Mouse (Mus musculus) ovary, postnatal 10 days (tissue): Measurements from ENCODE around the gene Cfap46.

Experiments used
- DNase-seq: peaks from one replicate; pipeline ENCODE4 v3.0.0; 2022; ENCODE audit warnings: low spot score

Cfap46 gene

DNA sequence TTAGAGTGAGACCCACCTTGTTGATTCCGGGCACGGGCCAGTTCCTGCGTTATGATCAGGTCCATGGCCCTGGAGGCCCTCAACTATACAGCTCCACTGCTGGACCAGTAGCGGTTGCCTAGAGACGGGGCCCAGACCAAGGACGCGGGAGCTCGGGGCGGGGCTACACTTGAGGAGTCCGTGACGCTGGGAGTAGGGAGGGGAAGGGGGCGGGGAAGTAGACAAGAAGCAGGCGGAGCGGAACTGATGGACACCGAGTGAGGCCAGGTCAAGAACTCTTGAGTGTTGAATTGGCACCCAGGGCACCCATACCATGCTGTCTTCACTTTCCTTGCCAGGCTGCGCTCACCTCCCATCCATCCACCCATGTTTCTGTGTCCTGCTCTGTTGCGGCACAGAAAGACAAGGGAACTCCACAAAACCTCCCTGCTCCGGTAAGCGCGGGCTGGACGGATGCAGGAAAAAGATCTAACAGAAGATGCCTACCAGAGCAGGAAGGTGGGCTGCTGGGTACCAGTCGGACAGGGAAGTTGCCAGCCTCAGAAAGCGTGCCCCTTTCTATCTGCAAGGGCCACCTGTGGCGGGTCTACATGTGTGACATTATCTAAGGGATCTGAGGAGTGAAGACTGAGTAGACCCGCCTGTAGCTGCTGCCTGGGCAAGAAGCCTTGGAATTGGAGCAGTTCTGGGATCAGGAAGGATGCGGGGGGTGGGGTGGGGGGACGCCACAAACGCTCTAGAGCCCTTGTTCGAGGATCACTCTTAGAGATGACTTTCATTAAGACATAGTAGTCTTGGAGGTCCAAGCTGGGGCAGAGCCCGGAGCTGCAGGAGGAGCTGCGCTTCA lies at the start of gene Cfap46:
Cfap46 (minus strand) TSS at position 112 of the 847 bp plus-strand sequence.
- DNase-seq = peak; percentile 33

GRCm38 (mm10) chr7:139731276-139731696 lies 47.7 kb upstream of the Cfap46 start:
- no peak for DNase-seq

- DNase-seq = no peak
Observed at GRCm38 (mm10) chr7:139727072-139727471, 43.5 kb upstream of the Cfap46 start.

DNA sequence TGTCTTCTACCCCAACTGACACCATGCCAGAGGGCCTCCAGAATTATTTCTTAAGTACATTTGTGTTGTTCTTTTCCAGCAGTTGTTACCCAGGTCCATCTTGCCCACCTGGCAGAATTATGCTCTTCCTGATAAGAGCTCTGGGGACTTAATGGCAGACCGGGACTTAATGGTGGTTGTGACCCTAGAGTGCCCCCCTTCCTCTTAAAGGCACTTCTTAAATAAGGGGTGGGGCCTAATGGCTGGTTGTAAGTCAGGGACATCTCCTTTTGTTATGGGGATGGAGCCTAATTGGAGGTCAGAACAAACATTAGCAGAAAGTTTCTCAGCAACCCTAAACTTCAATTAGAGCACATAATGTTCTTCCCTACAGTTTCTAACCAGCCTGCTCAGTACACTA lies 42.0 kb upstream of the Cfap46 start:
- no peak for DNase-seq

DNA sequence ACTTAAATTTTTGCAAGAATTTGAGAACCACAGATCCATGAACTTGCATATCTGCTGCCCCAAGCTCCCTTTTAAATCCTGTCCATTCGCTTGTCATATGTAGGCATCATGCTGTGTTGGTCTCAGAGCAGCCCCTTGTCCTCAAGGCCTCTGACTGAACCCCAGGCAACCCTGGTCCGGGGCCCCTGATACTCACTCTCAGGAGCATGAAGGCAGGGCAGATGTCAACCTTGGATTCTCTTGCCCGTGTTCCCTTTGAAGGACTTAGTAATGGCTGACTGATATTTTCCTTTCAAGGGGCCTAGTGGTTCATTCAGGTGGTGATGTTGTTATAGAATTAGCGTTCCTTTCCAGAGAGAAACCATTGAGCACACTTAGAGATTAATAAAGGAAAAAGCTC lies 40.4 kb upstream of the Cfap46 start:
- no peak for DNase-seq

GRCm38 (mm10) chr7:139721196-139721595 lies 37.6 kb upstream of the Cfap46 start:
- no peak for DNase-seq

- no peak for DNase-seq
Observed at GRCm38 (mm10) chr7:139717781-139718180, 34.2 kb upstream of the Cfap46 start.

GRCm38 (mm10) chr7:139711821-139712220 lies 28.2 kb upstream of the Cfap46 start:
- no peak for DNase-seq

- DNase-seq = no peak
Observed at GRCm38 (mm10) chr7:139706411-139707120, 22.9 kb upstream of the Cfap46 start.

DNA sequence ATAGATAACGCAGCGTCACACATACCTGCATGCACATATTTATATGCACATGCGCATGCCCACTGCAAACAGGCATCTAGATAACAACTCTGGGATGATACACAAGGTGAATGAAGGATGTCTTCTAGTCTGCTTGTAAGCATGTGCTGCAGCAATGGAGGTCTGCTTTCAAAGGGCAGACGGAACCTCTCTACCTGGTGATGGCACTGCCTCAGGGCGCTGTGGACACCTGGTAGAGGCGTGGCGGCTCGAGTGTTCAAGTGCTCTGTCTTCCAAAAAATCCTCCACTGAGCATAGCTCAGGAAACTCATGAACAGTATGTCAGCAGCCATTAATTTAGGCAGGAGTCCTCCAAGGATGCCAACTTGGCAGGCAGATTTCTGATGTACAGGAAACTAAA lies 22.2 kb upstream of the Cfap46 start:
- no peak for DNase-seq

- DNase-seq = no peak
Observed at GRCm38 (mm10) chr7:139705081-139705480, 21.5 kb upstream of the Cfap46 start.

- DNase-seq = no peak
Observed at GRCm38 (mm10) chr7:139703826-139704199, 20.2 kb upstream of the Cfap46 start.

DNA sequence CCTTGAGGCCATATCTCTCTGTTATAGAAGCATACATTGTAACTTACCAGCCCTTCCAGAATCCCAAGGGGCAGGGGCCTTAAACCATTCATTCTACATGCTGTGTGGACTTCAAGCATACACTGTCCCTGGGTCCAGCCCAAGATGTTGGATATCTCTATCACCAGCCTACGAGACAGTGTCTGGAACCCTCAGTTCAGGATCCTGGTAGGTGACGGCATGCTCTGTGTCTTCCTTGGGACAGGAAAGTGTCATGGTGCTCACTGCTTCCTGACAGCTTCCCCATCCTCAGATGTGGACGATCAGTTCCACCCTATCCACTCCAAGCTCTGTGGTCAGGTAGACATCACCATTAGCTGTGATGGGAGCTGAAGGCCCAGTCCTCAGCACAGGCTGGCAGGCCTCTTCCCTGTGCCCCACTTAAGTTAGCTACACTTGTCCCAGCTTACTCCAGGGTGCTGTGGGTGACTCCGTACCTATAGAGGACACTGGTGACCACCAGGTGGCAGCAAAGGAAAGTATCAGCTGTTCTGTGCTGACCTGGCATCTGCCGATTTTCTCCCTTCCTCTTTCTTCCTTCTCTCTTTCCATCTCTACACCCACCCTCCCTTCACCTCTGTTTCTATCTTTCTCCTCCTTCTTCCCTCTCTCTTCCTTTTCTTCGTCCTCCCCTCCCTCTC lies 19.7 kb upstream of the Cfap46 start:
- peak; percentile 64 for DNase-seq

GRCm38 (mm10) chr7:139701651-139702301 lies 18.2 kb upstream of the Cfap46 start:
- DNase-seq = no peak

DNA sequence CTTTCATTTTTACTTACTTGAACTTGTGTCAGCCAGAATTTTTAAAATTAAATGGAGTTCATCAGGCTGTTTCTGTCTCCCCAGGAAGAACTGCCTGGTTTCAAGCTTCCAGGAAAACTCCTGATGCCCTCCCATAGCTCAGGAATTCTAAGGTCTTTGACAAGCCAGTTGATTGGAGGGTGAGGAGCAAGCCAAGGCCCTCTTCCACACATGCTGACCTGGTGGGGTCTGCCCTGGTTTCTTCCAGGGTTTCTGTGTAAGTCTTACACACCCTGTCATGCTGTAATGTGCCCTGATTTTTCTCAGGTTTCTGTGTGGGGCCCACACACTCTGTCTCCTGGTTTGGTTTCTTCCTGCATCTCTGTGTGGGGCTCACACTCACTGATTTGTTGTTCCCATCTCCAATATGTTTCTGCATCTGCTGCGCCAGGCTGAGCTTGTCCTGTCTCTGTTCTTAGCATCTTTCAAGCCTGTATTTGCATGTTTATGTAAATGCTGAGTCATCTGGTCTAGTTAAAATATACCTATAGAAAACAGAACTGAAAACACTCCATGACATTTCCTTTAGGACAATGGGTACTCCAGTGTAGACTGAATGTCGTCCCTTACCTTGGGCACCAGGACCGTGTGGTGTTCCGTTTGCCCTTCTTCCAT lies 9.2 kb upstream of the Cfap46 start:
- no peak for DNase-seq

GRCm38 (mm10) chr7:139692211-139692610 lies 8.6 kb upstream of the Cfap46 start:
- no peak for DNase-seq

DNA sequence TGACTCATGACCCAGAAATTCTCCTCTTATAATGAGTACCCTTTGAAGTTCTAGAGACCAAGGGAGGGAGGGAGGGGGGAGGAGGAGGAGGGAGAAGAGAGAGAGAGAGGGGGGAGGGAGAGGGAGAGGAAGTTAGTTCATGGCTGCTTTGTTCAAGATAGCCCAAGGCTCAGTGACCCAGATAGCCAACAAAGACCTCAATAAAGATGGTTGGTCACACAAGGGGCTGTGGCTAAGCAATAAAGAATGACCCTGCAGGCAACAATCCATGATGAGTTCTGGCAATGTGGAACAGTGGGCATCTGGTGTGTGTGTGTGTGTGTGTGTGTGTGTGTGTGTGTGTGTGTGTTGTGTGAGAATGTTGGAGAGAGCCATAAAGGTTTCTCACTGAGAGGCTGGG lies 1.7 kb upstream of the Cfap46 start:
- DNase-seq = no peak

- DNase-seq = peak; percentile 53
Observed at GRCm38 (mm10) chr7:139684553-139684929, 924 bp upstream of the Cfap46 start.

DNA sequence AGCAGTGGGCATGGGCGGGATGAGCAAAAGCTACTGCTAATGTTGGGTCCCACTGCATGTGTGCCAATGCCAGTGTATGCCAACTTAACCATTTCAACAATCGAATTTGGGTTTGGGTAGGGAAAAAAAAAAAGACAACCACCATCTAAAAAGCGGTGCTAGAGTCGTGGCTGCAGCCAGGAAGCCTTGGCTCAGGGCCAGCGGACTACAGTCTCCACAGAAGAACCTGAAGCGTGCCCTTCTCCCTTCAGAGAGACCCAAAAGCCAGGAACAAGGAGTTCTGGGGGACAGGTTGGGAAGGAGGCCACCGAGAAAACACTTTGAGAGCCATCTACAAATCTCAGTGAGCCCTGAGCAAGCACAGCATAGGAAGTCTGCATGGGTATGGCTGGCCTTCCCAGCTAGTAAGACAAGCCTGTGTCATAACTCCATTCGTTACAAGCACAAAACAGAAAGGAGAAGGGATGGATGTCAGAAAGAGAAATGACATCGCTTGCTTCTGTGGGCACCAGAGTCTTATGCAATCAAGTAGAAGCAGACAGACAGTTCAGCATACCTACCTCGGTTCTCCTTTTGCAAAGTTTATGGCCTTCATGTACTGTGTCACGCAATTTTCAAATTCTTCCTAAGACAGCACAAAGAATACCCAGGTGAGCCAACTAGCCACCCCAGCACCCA lies 1.6 kb downstream of the Cfap46 start:
- no peak for DNase-seq

- DNase-seq = no peak
Observed at GRCm38 (mm10) chr7:139676433-139676832, 7.2 kb downstream of the Cfap46 start.

- DNase-seq = no peak
Observed at GRCm38 (mm10) chr7:139666871-139667270, 16.7 kb downstream of the Cfap46 start.
